Mouse (Mus musculus) heart, embryonic 10.5 days (tissue): ENCODE results near the gene Ank3. TPM values are rescaled to one million over a fixed set of nuclear protein-coding genes. Genes with fewer than 3 reads are reported as not detected.
"Not testable (repeated sequence)": the region's sequence is repeated elsewhere in the genome, so short reads cannot be mapped to it uniquely, and the experiment has no call there.

Experiments
- DNase-seq: peaks from one replicate; pipeline ENCODE4 v3.0.0-alpha.2; 2017; ENCODE audit warnings: low spot score
- H3K27ac ChIP-seq: fragments of 300-500 bp; sonication (generic); 2 replicates; pipeline ENCODE4 v1.5.1; 2016; ENCODE audit warnings: mild to moderate bottlenecking
- H3K27me3 ChIP-seq: fragments of 300-500 bp; sonication (generic); 2 replicates; pipeline ENCODE4 v1.6.1; 2016; ENCODE audit warnings: mild to moderate bottlenecking; ENCODE audit not compliant: poor library complexity, insufficient read depth, severe bottlenecking
- H3K36me3 ChIP-seq: fragments of 300-500 bp; sonication (generic); 2 replicates; pipeline ENCODE4 v1.6.1; 2016; ENCODE audit warnings: mild to moderate bottlenecking, moderate library complexity
- H3K4me1 ChIP-seq: fragments of 300-500 bp; sonication (generic); 2 replicates; pipeline ENCODE4 v1.6.1; 2016; ENCODE audit warnings: mild to moderate bottlenecking
- H3K4me3 ChIP-seq: fragments of 300-500 bp; sonication (generic); 2 replicates; pipeline ENCODE4 v1.5.1; 2016; ENCODE audit warnings: mild to moderate bottlenecking, moderate library complexity
- H3K9me3 ChIP-seq: fragments of 300-500 bp; sonication (generic); 2 replicates; pipeline ENCODE4 v1.6.1; 2016; ENCODE audit warnings: mild to moderate bottlenecking, moderate library complexity
- WGBS: fragments of 180-500 bp; shearing (Covaris S2); methylation state at CpG from one replicate; pipeline ENCODE4 v1.1.7; 2016; 5-methylcytosine and 5-hydroxymethylcytosine counted together
- polyA plus RNA-seq: library from polyadenylated mRNA; unstranded; fragments of >200 nt; fragmentation: Nextera tagmentation; extraction: Ambion mirVana; gene quantifications from 2 replicates; pipeline ENCODE4 v1.2.1, GENCODE M21; 2016

Ank3 gene
- polyA plus RNA-seq: 54.8 and 74.8 TPM in 2 replicates

DNA sequence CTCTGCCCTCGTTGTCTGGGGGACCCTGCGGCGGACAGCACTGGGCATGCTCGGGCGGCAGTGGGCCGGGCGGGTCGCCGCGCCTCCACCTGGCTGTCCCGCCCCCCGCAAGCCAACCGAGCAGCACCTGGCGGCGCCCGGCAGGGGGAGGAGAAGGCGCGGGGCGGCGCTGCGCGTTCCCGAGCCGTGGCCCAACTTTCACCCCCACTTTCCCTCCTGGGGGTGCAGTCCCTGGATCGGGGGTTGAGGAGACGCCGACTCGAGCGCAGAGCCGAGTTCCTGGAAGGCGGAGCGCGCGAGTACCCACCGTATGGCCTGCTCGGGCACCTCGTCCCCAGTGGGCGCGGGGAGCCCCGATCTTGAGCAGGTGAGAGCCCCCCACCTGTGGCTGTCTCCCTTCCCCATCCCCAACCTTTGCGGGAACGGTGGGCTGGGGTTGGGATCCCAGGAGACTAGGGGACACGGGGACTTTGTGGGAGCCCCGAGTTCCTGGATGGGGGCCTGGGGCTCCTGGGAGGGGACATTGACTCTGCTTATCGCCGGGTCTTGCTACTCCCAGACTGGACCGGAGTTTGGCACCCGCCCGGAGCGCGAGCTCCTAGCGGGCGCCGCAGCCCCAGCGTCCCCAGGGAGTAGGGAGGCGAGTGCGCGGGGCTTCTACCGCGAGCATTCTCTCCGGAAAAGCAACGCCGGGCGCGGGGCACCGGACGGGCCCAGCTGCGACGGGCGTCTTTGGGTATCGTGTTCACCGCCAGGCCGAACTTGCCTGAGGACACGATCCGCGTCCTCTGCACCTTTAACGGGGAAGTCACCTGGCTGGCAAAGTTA is at the start of gene Ank3:
Gene Ank3 (plus strand): TSS at position 11 of the 828 bp plus-strand sequence.
- Histone ChIP-seq H3K36me3 (no peaks in the 10 kb centered on the region), H3K4me1 (peaks cover 24% of the 10 kb centered on the region), H3K27me3 (peaks cover 73% of the 10 kb centered on the region), H3K27ac (peak within 1 kb of the TSS; percentile 18), H3K9me3 (no peaks in the 10 kb centered on the region), H3K4me3 (peak within 1 kb of the TSS; percentile 82)
- under 1% methylated on average over 77 of the region's 77 CpGs for WGBS
- no peak for DNase-seq

DNA sequence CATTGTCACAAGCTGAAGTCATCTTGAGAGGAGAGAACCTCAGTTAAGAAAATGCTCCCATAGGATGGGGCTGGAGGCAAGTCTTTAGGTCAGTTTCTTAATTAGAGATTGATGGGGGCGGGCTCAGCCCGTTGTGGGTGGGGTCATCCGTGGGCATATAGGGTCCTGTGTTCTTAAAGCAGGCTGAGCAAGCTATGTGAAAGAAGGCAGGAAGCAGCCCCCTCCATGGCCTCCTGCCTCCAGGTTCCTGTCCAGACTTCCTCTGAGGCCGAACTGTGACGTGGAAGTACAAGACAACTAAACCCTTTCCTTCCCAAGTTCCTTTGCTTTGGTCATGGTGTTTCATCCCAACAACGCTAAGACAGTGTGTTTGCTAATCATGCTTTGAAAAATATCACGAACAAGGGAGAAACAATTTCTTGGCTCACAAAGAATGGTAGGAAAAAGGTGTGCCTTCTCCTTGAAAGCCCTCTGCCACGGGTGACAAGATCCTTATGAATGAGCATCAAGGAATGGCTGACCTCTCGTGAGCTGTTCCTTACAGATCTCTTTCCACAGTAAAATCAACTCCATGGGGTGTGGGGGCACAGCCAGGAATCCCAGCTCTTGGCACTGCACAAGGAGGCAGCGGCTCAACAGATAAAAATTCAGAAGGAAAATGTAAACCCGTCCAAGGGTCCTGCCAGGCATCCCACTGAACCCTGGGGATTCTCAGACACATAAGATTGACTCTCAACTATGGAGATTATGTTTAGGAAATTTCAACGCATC is 47.3 kb upstream of the Ank3 start:
- DNase-seq: peak; percentile 82
- H3K27ac ChIP-seq: peak overlapping the region; percentile 98

DNA sequence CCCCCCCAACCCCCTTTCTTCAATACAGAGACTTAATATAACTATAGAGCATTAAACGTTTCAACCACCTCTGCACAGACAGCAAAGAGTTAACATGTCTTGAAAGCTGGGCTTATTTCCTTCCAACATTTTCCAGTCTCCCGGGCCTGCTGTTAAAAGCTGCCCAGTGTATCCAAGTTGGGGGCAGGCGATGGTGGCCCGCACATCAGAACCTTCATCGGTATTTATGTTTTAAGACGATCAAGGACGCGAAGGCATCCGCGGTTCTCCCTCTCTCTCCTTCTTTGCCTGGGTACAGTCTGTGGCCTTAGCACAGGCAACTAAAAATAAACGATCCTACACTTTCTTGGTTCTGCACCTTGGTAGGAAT is 46.7 kb upstream of the Ank3 start:
- Histone ChIP-seq H3K9me3 (no peaks in the 10 kb centered on the region), H3K4me1 (peaks cover 29% of the 10 kb centered on the region), H3K27me3 (no peaks in the 10 kb centered on the region), H3K4me3 (peak overlapping the region; percentile 97), H3K27ac (peak overlapping the region; percentile 98), H3K36me3 (peaks cover 44% of the 10 kb centered on the region)
- under 1% methylated on average over 11 of the region's 11 CpGs for WGBS
- DNase-seq: no peak

More for the DNA sequence above, 47.3 kb upstream of the Ank3 start:
- no peaks in the 10 kb centered on the region for H3K27me3 ChIP-seq
- peaks cover 29% of the 10 kb centered on the region for H3K4me1 ChIP-seq
- no peaks in the 10 kb centered on the region for H3K9me3 ChIP-seq
- 23% methylated on average over 12 of the region's 12 CpGs for WGBS
- H3K36me3 ChIP-seq: peaks cover 49% of the 10 kb centered on the region
- H3K4me3 ChIP-seq: peak overlapping the region; percentile 97

DNA sequence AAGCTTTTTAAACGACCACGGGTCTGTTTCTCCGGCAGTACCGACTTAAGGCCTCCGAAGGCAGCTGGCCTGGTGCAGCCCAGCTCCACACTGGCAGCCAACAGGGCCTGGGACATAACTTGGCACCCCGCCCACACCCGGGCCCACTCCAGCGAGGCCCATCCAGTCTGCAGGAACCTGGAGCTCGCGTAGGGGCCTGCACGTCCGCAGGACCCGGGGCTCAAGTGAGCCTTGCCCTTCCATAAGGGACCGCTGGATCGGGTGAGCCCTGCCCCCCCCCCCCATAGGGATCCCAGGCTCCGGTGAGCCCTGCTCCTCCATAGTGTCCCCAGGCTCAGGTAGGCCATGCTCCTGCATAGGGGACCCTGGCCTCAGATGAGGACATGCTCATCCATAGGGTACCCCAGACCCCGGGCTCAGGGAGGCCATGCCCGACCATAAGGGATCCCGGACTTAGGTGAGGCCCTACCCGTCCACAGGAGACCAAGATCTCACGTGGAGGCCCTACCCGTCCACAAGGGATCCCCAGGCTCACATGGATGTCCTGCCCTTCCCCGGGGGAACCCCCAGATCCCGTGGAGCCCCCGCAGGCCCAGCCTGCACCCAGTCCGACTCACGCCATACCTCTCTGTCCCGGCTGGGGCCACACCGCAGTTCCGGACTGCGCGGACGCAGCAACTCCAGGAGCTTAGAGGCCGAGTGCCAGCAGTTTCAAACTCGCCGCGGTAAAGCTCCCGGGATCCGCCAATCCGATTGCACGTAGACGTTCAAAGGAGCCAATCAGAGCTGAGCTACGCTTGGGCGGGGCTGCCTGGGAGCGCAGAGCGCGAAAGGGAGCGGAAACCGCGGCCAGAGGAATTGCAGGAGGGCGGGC is 46.1 kb upstream of the Ank3 start, which contains the start of gene Cdk1:
Gene Cdk1 (minus strand): TSS at position 727 of the 874 bp plus-strand sequence.
- Histone ChIP-seq H3K27me3 (no peaks in the 10 kb centered on the region), H3K4me3 (peak within 1 kb of the TSS; percentile 97), H3K27ac (peak within 1 kb of the TSS; percentile 98), H3K4me1 (peaks cover 29% of the 10 kb centered on the region), H3K36me3 (peaks cover 37% of the 10 kb centered on the region), H3K9me3 (no peaks in the 10 kb centered on the region; the same call in 1 of the 2 replicates)
- peak; percentile 98 for DNase-seq
- under 1% methylated on average over 51 of the region's 51 CpGs for WGBS

DNA sequence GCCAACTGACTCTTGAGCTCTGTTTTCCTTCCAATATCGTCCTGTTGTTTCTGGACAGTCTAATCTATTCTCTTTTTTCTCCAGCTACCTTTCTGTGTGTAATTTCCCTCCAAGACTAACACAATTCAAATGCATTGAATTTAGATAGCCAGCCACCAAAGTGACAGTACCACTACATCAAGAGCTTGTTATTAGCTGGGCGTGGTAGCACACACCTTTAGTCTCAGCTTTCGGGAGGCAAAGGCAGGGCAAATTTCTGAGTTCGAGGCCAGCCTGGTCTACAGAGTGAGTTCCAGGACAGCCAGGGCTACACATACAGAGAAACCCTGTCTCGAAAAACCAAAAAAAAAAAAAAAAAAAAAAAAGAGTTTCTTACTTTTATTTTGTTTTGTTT is 45.5 kb upstream of the Ank3 start:
- H3K9me3 ChIP-seq, H3K27me3 ChIP-seq, DNase-seq: not testable (repeated sequence)
- Histone ChIP-seq H3K27ac (peak overlapping the region; percentile 98), H3K36me3 (peaks cover 31% of the 10 kb centered on the region), H3K4me3 (peak overlapping the region; percentile 97), H3K4me1 (peaks cover 26% of the 10 kb centered on the region)
- WGBS: 36% methylated on average over 5 of the region's 5 CpGs

DNA sequence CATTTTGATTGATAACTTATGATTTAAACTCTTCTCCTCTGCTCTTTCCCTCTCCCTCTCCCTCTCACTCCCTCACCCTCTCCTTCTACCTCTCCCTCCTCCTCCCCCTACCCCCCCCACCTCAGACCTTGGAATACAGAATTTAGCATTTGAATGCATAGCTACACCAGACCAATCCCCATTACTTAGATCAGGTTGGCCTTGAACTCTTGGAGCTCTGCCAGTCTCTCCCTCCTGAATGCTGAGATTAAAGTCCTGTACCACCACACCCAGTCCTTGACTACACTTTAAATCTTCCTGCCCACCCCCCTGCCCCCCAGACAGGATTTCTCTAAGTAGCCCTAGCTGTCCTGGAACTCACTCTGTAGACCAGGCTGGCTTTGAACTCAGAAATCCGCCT is 38.9 kb upstream of the Ank3 start:
- Histone ChIP-seq H3K27ac (no peak overlapping the region), H3K9me3 (no peaks in the 10 kb centered on the region; the same call in 1 of the 2 replicates), H3K4me1 (no peaks in the 10 kb centered on the region), H3K27me3 (no peaks in the 10 kb centered on the region), H3K4me3 (no peak overlapping the region), H3K36me3 (no peaks in the 10 kb centered on the region)
- no peak for DNase-seq
- WGBS: 79% methylated on average over 1 of the region's 1 CpGs

DNA sequence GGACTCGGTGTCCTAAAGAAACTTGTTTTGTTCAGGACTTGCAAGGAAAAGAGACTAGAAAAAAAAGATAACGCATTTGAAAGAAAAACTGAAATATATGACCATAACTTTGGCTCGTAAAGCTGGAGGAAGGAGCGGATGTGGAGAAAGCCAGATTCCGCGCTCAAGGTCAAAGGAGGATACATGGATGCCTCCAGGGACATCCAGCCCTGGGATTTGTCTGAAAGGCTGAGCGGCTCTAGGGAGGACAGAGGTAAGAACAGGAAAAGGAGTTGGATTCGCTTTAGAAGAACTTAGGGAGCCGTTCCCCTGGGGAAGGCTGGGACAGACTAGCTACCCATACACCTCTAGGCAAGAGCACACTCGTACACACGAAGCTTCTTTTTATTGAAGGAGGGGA is 32.4 kb upstream of the Ank3 start:
- Histone ChIP-seq H3K4me1 (no peaks in the 10 kb centered on the region), H3K27ac (no peak overlapping the region), H3K9me3 (no peaks in the 10 kb centered on the region), H3K27me3 (no peaks in the 10 kb centered on the region), H3K36me3 (no peaks in the 10 kb centered on the region), H3K4me3 (no peak overlapping the region)
- DNase-seq: no peak
- whole genome bisulfite sequencing: 86% methylated on average over 11 of the region's 11 CpGs

DNA sequence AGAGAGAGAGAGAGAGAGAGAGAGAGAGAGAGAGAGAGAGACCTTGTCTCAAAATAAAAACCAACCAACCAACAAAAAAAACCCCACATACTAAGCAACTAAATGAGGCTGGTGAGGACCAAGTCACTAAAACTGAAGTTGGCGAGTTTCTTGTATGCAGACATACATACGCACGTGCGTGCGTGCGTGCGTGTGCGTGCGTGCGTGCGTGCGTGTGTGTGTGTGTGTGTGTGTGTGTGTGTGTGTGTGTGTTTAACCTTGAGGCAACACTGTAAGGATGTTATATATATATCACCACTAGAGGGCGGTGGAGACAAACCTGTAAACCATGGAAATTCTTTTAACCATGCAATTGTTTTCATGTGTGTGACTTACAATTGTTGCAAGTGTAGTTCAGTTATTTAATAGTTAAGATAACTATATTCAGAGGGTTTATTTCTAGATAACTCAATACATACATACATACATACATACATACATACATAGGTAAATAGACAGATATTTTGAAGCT is 31.6 kb upstream of the Ank3 start:
- 83% methylated on average over 13 of the region's 13 CpGs for WGBS
- Histone ChIP-seq H3K36me3 (no peaks in the 10 kb centered on the region), H3K27ac (no peak overlapping the region), H3K27me3 (no peaks in the 10 kb centered on the region), H3K4me3 (no peak overlapping the region), H3K9me3 (no peaks in the 10 kb centered on the region), H3K4me1 (no peaks in the 10 kb centered on the region)
- DNase-seq: no peak

DNA sequence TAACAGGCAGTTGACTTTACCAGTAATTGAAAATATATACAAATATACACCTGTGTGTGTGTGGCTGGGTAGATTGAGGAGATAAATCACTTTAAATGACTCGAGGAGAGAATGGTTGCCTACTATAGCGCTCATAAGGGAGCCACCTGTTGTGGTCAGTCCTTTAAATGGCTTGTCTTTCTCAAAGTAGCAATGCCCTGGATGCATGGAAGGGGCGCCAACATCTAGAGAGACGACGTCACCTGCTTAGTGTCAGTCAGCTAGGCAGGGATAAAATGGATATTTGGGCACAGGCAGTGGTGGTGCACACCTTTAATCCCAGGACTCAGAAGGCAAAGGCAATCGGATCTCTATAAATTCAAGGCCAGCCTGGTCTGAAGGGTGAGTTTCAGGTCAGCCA is 29.3 kb upstream of the Ank3 start:
- no peak for DNase-seq
- WGBS: 74% methylated on average over 6 of the region's 6 CpGs
- Histone ChIP-seq H3K4me1 (no peaks in the 10 kb centered on the region), H3K9me3 (no peaks in the 10 kb centered on the region), H3K27me3 (no peaks in the 10 kb centered on the region), H3K4me3 (no peak overlapping the region), H3K36me3 (no peaks in the 10 kb centered on the region), H3K27ac (no peak overlapping the region)

DNA sequence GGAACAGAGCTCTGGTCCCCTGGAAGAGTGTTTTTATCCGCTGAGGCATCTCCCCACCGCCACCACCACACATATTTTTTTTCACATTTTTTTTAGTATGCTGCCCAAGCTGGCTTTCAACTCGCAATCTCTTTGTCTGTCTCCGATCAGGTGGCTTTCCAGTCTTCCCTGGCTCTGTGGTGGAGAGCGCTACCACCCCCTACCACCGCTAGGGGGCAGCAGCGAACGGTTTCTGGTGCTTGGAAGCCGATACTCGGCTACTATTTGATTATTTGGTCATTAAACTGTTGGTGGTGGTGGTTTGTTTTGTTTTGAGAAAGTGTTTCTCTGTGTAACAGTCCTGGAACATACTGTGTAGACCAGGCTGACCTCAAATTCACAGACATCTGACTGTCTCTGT is 27.1 kb upstream of the Ank3 start:
- Histone ChIP-seq H3K27me3 (no peaks in the 10 kb centered on the region), H3K4me1 (no peaks in the 10 kb centered on the region), H3K36me3 (no peaks in the 10 kb centered on the region), H3K27ac (no peak overlapping the region), H3K4me3 (no peak overlapping the region), H3K9me3 (no peaks in the 10 kb centered on the region)
- DNase-seq: no peak
- WGBS: 15% methylated on average over 10 of the region's 10 CpGs

DNA sequence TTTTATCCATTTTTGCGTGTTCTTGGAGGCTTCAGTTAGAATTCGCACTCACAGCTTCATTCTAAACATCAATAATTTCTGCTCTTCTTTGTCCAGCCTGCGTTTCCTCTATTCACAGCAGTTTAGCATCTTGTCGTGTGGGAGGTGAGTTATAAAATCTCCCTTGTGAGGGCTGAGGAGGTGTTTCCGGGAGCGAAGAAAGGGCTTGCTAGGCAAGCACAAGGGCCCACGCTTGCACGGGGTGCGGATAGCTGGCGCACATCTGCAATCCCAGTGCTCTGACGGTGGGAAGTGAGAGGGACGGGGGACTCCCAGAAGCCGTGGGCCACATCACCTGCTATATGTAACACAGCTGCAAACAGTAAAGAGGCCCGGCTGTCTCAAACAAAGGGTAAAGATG is 26.5 kb upstream of the Ank3 start:
- Histone ChIP-seq H3K36me3 (no peaks in the 10 kb centered on the region), H3K4me3 (no peak overlapping the region), H3K4me1 (no peaks in the 10 kb centered on the region), H3K9me3 (no peaks in the 10 kb centered on the region), H3K27me3 (no peaks in the 10 kb centered on the region), H3K27ac (no peak overlapping the region)
- no peak for DNase-seq
- 86% methylated on average over 14 of the region's 14 CpGs for WGBS

DNA sequence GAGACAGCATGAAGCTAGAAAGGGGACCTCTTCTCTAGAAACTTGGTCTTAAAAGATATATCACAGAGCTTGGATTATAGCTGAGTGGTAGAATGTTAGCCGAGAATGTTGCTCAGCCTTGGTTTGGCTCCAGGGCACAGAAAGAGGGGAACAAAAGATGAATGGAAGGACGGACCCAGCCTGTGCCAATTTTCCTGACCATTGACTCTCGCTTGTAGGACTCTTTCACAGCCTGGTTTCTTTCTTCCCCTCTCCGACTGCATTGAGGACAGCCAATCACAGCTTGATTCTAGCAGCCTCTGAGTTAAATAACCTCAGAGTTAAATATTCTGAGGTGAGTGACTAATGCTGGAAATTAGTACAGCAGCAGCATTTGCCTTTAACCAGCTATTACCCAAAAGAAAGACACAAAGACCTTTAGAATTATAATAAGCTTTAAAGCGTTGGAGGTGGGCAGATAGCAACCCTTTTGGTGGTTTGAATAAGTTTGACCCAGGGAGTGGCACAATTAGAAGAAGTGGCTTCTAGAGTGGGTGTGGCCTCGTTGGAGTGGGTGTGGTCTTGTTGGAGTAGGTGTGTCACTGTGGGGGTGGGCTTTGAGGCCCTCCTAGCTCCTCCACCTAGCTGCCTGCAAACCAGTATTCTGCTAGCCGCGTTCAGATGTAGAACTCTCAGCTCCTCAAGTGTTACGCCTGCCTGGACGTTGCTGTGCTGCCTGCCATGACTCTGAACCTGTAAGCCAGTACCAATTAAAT is 24.6 kb upstream of the Ank3 start:
- no peak overlapping the region for H3K4me3 ChIP-seq
- no peaks in the 10 kb centered on the region for H3K36me3 ChIP-seq
- H3K4me1 ChIP-seq: no peaks in the 10 kb centered on the region
- no peak for DNase-seq
- no peak overlapping the region for H3K27ac ChIP-seq
- no peaks in the 10 kb centered on the region for H3K27me3 ChIP-seq
- WGBS: 71% methylated on average over 10 of the region's 10 CpGs
- H3K9me3 ChIP-seq: no peaks in the 10 kb centered on the region
